Mouse (Mus musculus): ENCODE results near the gene Azin2. TPM values are rescaled to one million over a fixed set of nuclear protein-coding genes. Genes with fewer than 3 reads are reported as not detected.

Gene Azin2
- 5.4 and 5.7 TPM in 2 replicates for total RNA-seq (2014; rRNA removed)
- polyA plus RNA-seq (2012; rRNA removed), result 0.81 and 1.7 TPM in 2 replicates

- no peaks in the 10 kb centered on the region for H3K27me3 ChIP-seq (ENCODE audit: control insufficient read depth, insufficient read depth, low read length)
- peak; percentile 46 for TF ChIP-seq POLR2A (IDR thresholded peaks at IDR 0.05; ENCODE audit: extremely low read depth, insufficient read depth, low read length)
- TF ChIP-seq CTCF (IDR thresholded peaks at IDR 0.05; ENCODE audit: low read depth, low read length), result no peak
Measured at GRCm38 (mm10) chr4:128962029-128962925, at the start of gene Azin2. Azin2 (minus strand) TSS chr4:128962442.

GRCm38 (mm10) chr4:129011604-129012121, 49.4 kb upstream of the Azin2 start:
- no peaks in the 10 kb centered on the region for H3K27me3 ChIP-seq (ENCODE audit: control insufficient read depth, insufficient read depth, low read length)
- H3K4me3 ChIP-seq (ENCODE audit: insufficient read depth, low read depth, low read length), result no peak overlapping the region
- 15% methylated on average over 15 of the region's 15 CpGs for WGBS
- peaks cover 38% of the 10 kb centered on the region for H3K36me3 ChIP-seq (ENCODE audit: control insufficient read depth, insufficient read depth, low read length)
- no peaks in the 10 kb centered on the region for H3K79me2 ChIP-seq (ENCODE audit: control insufficient read depth, insufficient read depth, low read length)
- no peak overlapping the region for H3K9ac ChIP-seq (ENCODE audit: low read depth, low read length)
- H3K4me1 ChIP-seq (ENCODE audit: control insufficient read depth, insufficient read depth, low read length), result peaks cover 13% of the 10 kb centered on the region; the same call in 1 of the 2 replicates
- H3K27ac ChIP-seq (replicated peaks; ENCODE audit: insufficient read depth, low read depth, low read length), result peak overlapping the region; percentile 47
- peak; percentile 84 for DNase-seq (ENCODE audit: extremely low read depth, low read depth, low spot score)
- TF ChIP-seq POLR2A (IDR thresholded peaks at IDR 0.05; ENCODE audit: extremely low read depth, insufficient read depth, low read length), result no peak
- TF ChIP-seq CTCF (IDR thresholded peaks at IDR 0.05; ENCODE audit: low read depth, low read length), result no peak

More at GRCm38 (mm10) chr4:128962029-128962925, at the start of gene Azin2:
- 0 out of 2 replicates have a peak, but pooled peaks cover 3% of the 10 kb centered on the region for H3K79me2 ChIP-seq (ENCODE audit: control insufficient read depth, insufficient read depth, low read length)
- peak within 1 kb of the TSS; percentile 83 for H3K4me3 ChIP-seq (ENCODE audit: insufficient read depth, low read depth, low read length)
- peak within 1 kb of the TSS; percentile 89 for H3K9ac ChIP-seq (ENCODE audit: low read depth, low read length)
- H3K36me3 ChIP-seq (ENCODE audit: control insufficient read depth, insufficient read depth, low read length), result no peaks in the 10 kb centered on the region
- peaks cover 6% of the 10 kb centered on the region for H3K4me1 ChIP-seq (ENCODE audit: control insufficient read depth, insufficient read depth, low read length)
- no peak within 1 kb of the TSS for H3K27ac ChIP-seq (replicated peaks; ENCODE audit: insufficient read depth, low read depth, low read length)
- peak; percentile 58 for DNase-seq (ENCODE audit: extremely low read depth, low read depth, low spot score)
- 1% methylated on average over 72 of the region's 72 CpGs for whole genome bisulfite sequencing

GRCm38 (mm10) chr4:129009521-129009920, 47.3 kb upstream of the Azin2 start:
- peaks cover 14% of the 10 kb centered on the region; the same call in 1 of the 2 replicates for H3K4me1 ChIP-seq (ENCODE audit: control insufficient read depth, insufficient read depth, low read length)
- no peaks in the 10 kb centered on the region for H3K27me3 ChIP-seq (ENCODE audit: control insufficient read depth, insufficient read depth, low read length)
- WGBS, result 69% methylated on average over 5 of the region's 5 CpGs
- H3K9ac ChIP-seq (ENCODE audit: low read depth, low read length), result peak overlapping the region; percentile 26; the same call in 1 of the 2 replicates
- peak overlapping the region; percentile 3; the same call in 1 of the 2 replicates for H3K27ac ChIP-seq (replicated peaks; ENCODE audit: insufficient read depth, low read depth, low read length)
- TF ChIP-seq POLR2A (IDR thresholded peaks at IDR 0.05; ENCODE audit: extremely low read depth, insufficient read depth, low read length) (no peak), CTCF (IDR thresholded peaks at IDR 0.05; ENCODE audit: low read depth, low read length) (no peak)
- H3K36me3 ChIP-seq (ENCODE audit: control insufficient read depth, insufficient read depth, low read length), result peaks cover 55% of the 10 kb centered on the region
- H3K79me2 ChIP-seq (ENCODE audit: control insufficient read depth, insufficient read depth, low read length), result no peaks in the 10 kb centered on the region
- DNase-seq (ENCODE audit: extremely low read depth, low read depth, low spot score), result no peak
- no peak overlapping the region for H3K4me3 ChIP-seq (ENCODE audit: insufficient read depth, low read depth, low read length)

GRCm38 (mm10) chr4:129008672-129009071, 46.4 kb upstream of the Azin2 start:
- Histone ChIP-seq H3K4me3 (ENCODE audit: insufficient read depth, low read depth, low read length) (no peak overlapping the region), H3K36me3 (ENCODE audit: control insufficient read depth, insufficient read depth, low read length) (peaks cover 60% of the 10 kb centered on the region), H3K9ac (ENCODE audit: low read depth, low read length) (no peak overlapping the region), H3K4me1 (ENCODE audit: control insufficient read depth, insufficient read depth, low read length) (peaks cover 15% of the 10 kb centered on the region), H3K27ac (replicated peaks; ENCODE audit: insufficient read depth, low read depth, low read length) (no peak overlapping the region), H3K27me3 (ENCODE audit: control insufficient read depth, insufficient read depth, low read length) (no peaks in the 10 kb centered on the region), H3K79me2 (ENCODE audit: control insufficient read depth, insufficient read depth, low read length) (no peaks in the 10 kb centered on the region)
- DNase-seq (ENCODE audit: extremely low read depth, low read depth, low spot score), result no peak
- TF ChIP-seq CTCF (IDR thresholded peaks at IDR 0.05; ENCODE audit: low read depth, low read length) (no peak), POLR2A (IDR thresholded peaks at IDR 0.05; ENCODE audit: extremely low read depth, insufficient read depth, low read length) (no peak)
- WGBS, result 89% methylated on average over 3 of the region's 3 CpGs

GRCm38 (mm10) chr4:129008006-129008519, 45.8 kb upstream of the Azin2 start:
- Histone ChIP-seq H3K79me2 (ENCODE audit: control insufficient read depth, insufficient read depth, low read length) (no peaks in the 10 kb centered on the region; the same call in 1 of the 2 replicates), H3K27me3 (ENCODE audit: control insufficient read depth, insufficient read depth, low read length) (no peaks in the 10 kb centered on the region), H3K4me1 (ENCODE audit: control insufficient read depth, insufficient read depth, low read length) (peaks cover 18% of the 10 kb centered on the region), H3K9ac (ENCODE audit: low read depth, low read length) (no peak overlapping the region), H3K4me3 (ENCODE audit: insufficient read depth, low read depth, low read length) (no peak overlapping the region), H3K36me3 (ENCODE audit: control insufficient read depth, insufficient read depth, low read length) (peaks cover 64% of the 10 kb centered on the region), H3K27ac (replicated peaks; ENCODE audit: insufficient read depth, low read depth, low read length) (no peak overlapping the region)
- no peak for DNase-seq (ENCODE audit: extremely low read depth, low read depth, low spot score)
- no peak for TF ChIP-seq POLR2A (IDR thresholded peaks at IDR 0.05; ENCODE audit: extremely low read depth, insufficient read depth, low read length)
- TF ChIP-seq CTCF (IDR thresholded peaks at IDR 0.05; ENCODE audit: low read depth, low read length), result no peak
- 89% methylated on average over 12 of the region's 12 CpGs for WGBS
